Mouse (Mus musculus) erythroblast, embryonic 14.5 days (primary cell): ENCODE data around the gene Sh3pxd2a.

Experiments used
- GATA1 ChIP-seq: IDR thresholded peaks from 2 replicates; pipeline ENCODE4 v1.6.1; 2012; ENCODE audit warnings: low read length, inconsistent platforms, mixed read lengths
- TAL1 ChIP-seq: IDR thresholded peaks from 3 replicates; pipeline ENCODE4 v1.6.1; 2012; ENCODE audit warnings: low read length, inconsistent platforms, mixed read lengths

GRCm38 (mm10) chr19:47413458-47414005 is 50.7 kb downstream of the Sh3pxd2a start:
- no peak for TF ChIP-seq GATA1
- TF ChIP-seq TAL1 = no peak
